Mouse (Mus musculus): ENCODE results near the gene Nyap1. TPM values are rescaled to one million over a fixed set of nuclear protein-coding genes. Genes with fewer than 3 reads are reported as not detected.
"Not testable (repeated sequence)": the region's sequence is repeated elsewhere in the genome, so short reads cannot be mapped to it uniquely, and the experiment has no call there.

The Nyap1 gene
- polyA plus RNA-seq, 1 experiment from 2014 or later, result 25.0 TPM

- no peak for ATAC-seq
- Histone ChIP-seq H3K9ac (peak overlapping the region; percentile 47; the same call in 1 of the 2 replicates), H3K27ac (peak overlapping the region; percentile 48; the same call in 1 of the 2 replicates), H3K4me2 (peak overlapping the region; percentile 91), H3K36me3 (ENCODE audit: poor library complexity, severe bottlenecking) (peaks cover 44% of the 10 kb centered on the region), H3K9me3 (replicated peaks) (no peaks in the 10 kb centered on the region), H3K4me3 (0 out of 2 replicates have a peak overlapping the region, but pooled peaks have one; percentile 2), H3K4me1 (peaks cover 69% of the 10 kb centered on the region), H3K27me3 (no peaks in the 10 kb centered on the region)
- WGBS, result 79% methylated on average over 6 of the region's 6 CpGs
These were observed 3.9 kb downstream of the Nyap1 start for GRCm38 (mm10) chr5:137737400-137737940.

- Histone ChIP-seq H3K9ac (peak overlapping the region; percentile 62), H3K36me3 (ENCODE audit: poor library complexity, severe bottlenecking) (peaks cover 69% of the 10 kb centered on the region), H3K27me3 (no peaks in the 10 kb centered on the region), H3K4me3 (peak overlapping the region; percentile 34), H3K4me2 (peak overlapping the region; percentile 64), H3K4me1 (peaks cover 65% of the 10 kb centered on the region), H3K9me3 (replicated peaks) (no peaks in the 10 kb centered on the region), H3K27ac (peak overlapping the region; percentile 99)
- 31% methylated on average over 6 of the region's 6 CpGs for whole genome bisulfite sequencing
- peak; percentile 98 for ATAC-seq
These were observed 6.9 kb downstream of the Nyap1 start for GRCm38 (mm10) chr5:137734289-137735061.

- 17% methylated on average over 12 of the region's 12 CpGs for WGBS
- H3K4me1 ChIP-seq, result peaks cover 58% of the 10 kb centered on the region
These were observed 7.6 kb downstream of the Nyap1 start for GRCm38 (mm10) chr5:137733638-137734288.

GRCm38 (mm10) chr5:137726767-137727166 lies 14.6 kb downstream of the Nyap1 start:
- H3K9ac ChIP-seq, result no peak overlapping the region
- no peaks in the 10 kb centered on the region for H3K27me3 ChIP-seq
- WGBS, result 78% methylated on average over 6 of the region's 6 CpGs
- H3K27ac ChIP-seq, result no peak overlapping the region
- peaks cover 9% of the 10 kb centered on the region for H3K4me1 ChIP-seq
- H3K4me3 ChIP-seq, result no peak overlapping the region
- H3K36me3 ChIP-seq (ENCODE audit: poor library complexity, severe bottlenecking), result peaks cover 22% of the 10 kb centered on the region
- no peak overlapping the region for H3K4me2 ChIP-seq
- no peaks in the 10 kb centered on the region for H3K9me3 ChIP-seq (replicated peaks)
- no peak for ATAC-seq

More at GRCm38 (mm10) chr5:137733638-137734288, 7.6 kb downstream of the Nyap1 start:
- peak overlapping the region; percentile 64 for H3K4me2 ChIP-seq
- no peaks in the 10 kb centered on the region for H3K9me3 ChIP-seq (replicated peaks)
- peak overlapping the region; percentile 99 for H3K27ac ChIP-seq
- H3K4me3 ChIP-seq, result peak overlapping the region; percentile 34
- ATAC-seq, result peak; percentile 74
- peaks cover 72% of the 10 kb centered on the region for H3K36me3 ChIP-seq (ENCODE audit: poor library complexity, severe bottlenecking)
- peak overlapping the region; percentile 51 for H3K9ac ChIP-seq
- H3K27me3 ChIP-seq, result no peaks in the 10 kb centered on the region

GRCm38 (mm10) chr5:137723840-137724239 lies 17.6 kb downstream of the Nyap1 start:
- H3K27ac ChIP-seq, result no peak overlapping the region
- H3K27me3 ChIP-seq, result no peaks in the 10 kb centered on the region
- H3K36me3 ChIP-seq (ENCODE audit: poor library complexity, severe bottlenecking), result no peaks in the 10 kb centered on the region
- no peak overlapping the region for H3K4me3 ChIP-seq
- no peaks in the 10 kb centered on the region for H3K9me3 ChIP-seq (replicated peaks)
- 90% methylated on average over 5 of the region's 5 CpGs for WGBS
- H3K9ac ChIP-seq, result no peak overlapping the region
- no peak overlapping the region for H3K4me2 ChIP-seq
- no peaks in the 10 kb centered on the region for H3K4me1 ChIP-seq
- ATAC-seq, result no peak

GRCm38 (mm10) chr5:137720558-137721164 lies 20.7 kb downstream of the Nyap1 start:
- not testable (repeated sequence) for H3K27ac ChIP-seq; H3K27me3 ChIP-seq; ATAC-seq; H3K9ac ChIP-seq; H3K36me3 ChIP-seq (ENCODE audit: poor library complexity, severe bottlenecking); H3K4me3 ChIP-seq; H3K9me3 ChIP-seq (replicated peaks); H3K4me1 ChIP-seq
- peak overlapping the region; percentile 24; the same call in 1 of the 2 replicates for H3K4me2 ChIP-seq
- WGBS, result 39% methylated on average over 9 of the region's 16 CpGs

GRCm38 (mm10) chr5:137719088-137719487 lies 22.3 kb downstream of the Nyap1 start:
- Histone ChIP-seq H3K27me3 (no peaks in the 10 kb centered on the region), H3K4me1 (no peaks in the 10 kb centered on the region), H3K4me2 (no peak overlapping the region), H3K36me3 (ENCODE audit: poor library complexity, severe bottlenecking) (no peaks in the 10 kb centered on the region), H3K9ac (no peak overlapping the region), H3K4me3 (no peak overlapping the region), H3K27ac (no peak overlapping the region), H3K9me3 (replicated peaks) (no peaks in the 10 kb centered on the region)
- WGBS, result 93% methylated on average over 6 of the region's 6 CpGs
- no peak for ATAC-seq

- H3K4me2 ChIP-seq, result no peak overlapping the region
- H3K4me3 ChIP-seq, result no peak overlapping the region
- no peaks in the 10 kb centered on the region for H3K4me1 ChIP-seq
- no peaks in the 10 kb centered on the region for H3K36me3 ChIP-seq (ENCODE audit: poor library complexity, severe bottlenecking)
- H3K9me3 ChIP-seq (replicated peaks), result no peaks in the 10 kb centered on the region
- no peak overlapping the region for H3K9ac ChIP-seq
- 65% methylated on average over 8 of the region's 8 CpGs for WGBS
- no peak for ATAC-seq
- no peak overlapping the region for H3K27ac ChIP-seq
- no peaks in the 10 kb centered on the region for H3K27me3 ChIP-seq
These were observed 23.2 kb downstream of the Nyap1 start for GRCm38 (mm10) chr5:137718020-137718790.

- Histone ChIP-seq H3K27ac (no peak overlapping the region), H3K4me2 (no peak overlapping the region), H3K4me3 (no peak overlapping the region), H3K9me3 (replicated peaks) (no peaks in the 10 kb centered on the region), H3K4me1 (no peaks in the 10 kb centered on the region), H3K9ac (no peak overlapping the region), H3K27me3 (no peaks in the 10 kb centered on the region), H3K36me3 (ENCODE audit: poor library complexity, severe bottlenecking) (no peaks in the 10 kb centered on the region)
- no peak for ATAC-seq
- 83% methylated on average over 8 of the region's 8 CpGs for WGBS
These were observed 25.7 kb downstream of the Nyap1 start for GRCm38 (mm10) chr5:137715685-137716084.

- Histone ChIP-seq H3K27me3 (no peaks in the 10 kb centered on the region), H3K27ac (no peak overlapping the region), H3K9ac (no peak overlapping the region), H3K4me2 (no peak overlapping the region), H3K9me3 (replicated peaks) (no peaks in the 10 kb centered on the region), H3K4me3 (no peak overlapping the region), H3K4me1 (no peaks in the 10 kb centered on the region), H3K36me3 (ENCODE audit: poor library complexity, severe bottlenecking) (no peaks in the 10 kb centered on the region)
- WGBS, result 78% methylated on average over 5 of the region's 5 CpGs
- no peak for ATAC-seq
These were observed 28.0 kb downstream of the Nyap1 start for GRCm38 (mm10) chr5:137713454-137713853.

GRCm38 (mm10) chr5:137706913-137707633 lies 34.3 kb downstream of the Nyap1 start:
- no peak for ATAC-seq
- Histone ChIP-seq H3K9me3 (replicated peaks) (no peaks in the 10 kb centered on the region), H3K4me1 (peaks cover 16% of the 10 kb centered on the region), H3K27ac (no peak overlapping the region), H3K36me3 (ENCODE audit: poor library complexity, severe bottlenecking) (no peaks in the 10 kb centered on the region), H3K27me3 (no peaks in the 10 kb centered on the region), H3K9ac (no peak overlapping the region), H3K4me3 (no peak overlapping the region), H3K4me2 (peak overlapping the region; percentile 26)
- 56% methylated on average over 12 of the region's 12 CpGs for WGBS
